Mouse (Mus musculus) liver, embryonic 16.5 days (tissue): Measurements from ENCODE around the gene Ankle1. TPM values are rescaled to one million over a fixed set of nuclear protein-coding genes. Genes with fewer than 3 reads are reported as not detected.

Experiments
- ATAC-seq: fragments of 200-750 bp; cut with Nextera tagmentation; 2 replicates; pipeline ENCODE4 v1.8.0; 2017; ENCODE audit warnings: low read depth, mild to moderate bottlenecking, moderate number of reproducible peaks, moderate library complexity
- H3K27ac ChIP-seq: fragments of 300-500 bp; sonication (generic); 2 replicates; pipeline ENCODE4 v1.5.1; 2014; ENCODE audit warnings: mild to moderate bottlenecking, low read length
- H3K27me3 ChIP-seq: fragments of 300-500 bp; sonication (generic); 2 replicates; pipeline ENCODE4 v1.6.1; 2014; ENCODE audit warnings: low read depth, low read length, mixed read lengths; ENCODE audit not compliant: control insufficient read depth, insufficient read depth
- H3K36me3 ChIP-seq: fragments of 300-500 bp; sonication (generic); 2 replicates; pipeline ENCODE4 v1.6.1; 2014; ENCODE audit warnings: mild to moderate bottlenecking; ENCODE audit not compliant: control insufficient read depth, insufficient read depth
- H3K4me1 ChIP-seq: fragments of 300-500 bp; sonication (generic); 2 replicates; pipeline ENCODE4 v1.6.1; 2014; ENCODE audit warnings: low read depth, low read length, mixed read lengths; ENCODE audit not compliant: control insufficient read depth
- H3K4me2 ChIP-seq: fragments of 300-500 bp; sonication (generic); 2 replicates; pipeline ENCODE4 v1.6.1; 2014; ENCODE audit warnings: low read depth, low read length, mixed read lengths
- H3K4me3 ChIP-seq: fragments of 300-500 bp; sonication (generic); 2 replicates; pipeline ENCODE4 v1.5.1; 2014; ENCODE audit warnings: low read depth, mild to moderate bottlenecking, low read length
- H3K9ac ChIP-seq: fragments of 300-500 bp; sonication (generic); 2 replicates; pipeline ENCODE4 v1.6.1; 2014; ENCODE audit warnings: low read depth, low read length
- H3K9me3 ChIP-seq: fragments of 300-500 bp; sonication (generic); replicated peaks from 2 replicates; pipeline ENCODE4 v1.6.1; 2016; ENCODE audit warnings: low read length; ENCODE audit not compliant: control insufficient read depth
- WGBS: fragments of 180-500 bp; shearing (Covaris S2); extraction: QIAGEN DNeasy Blood & Tissue Kit; methylation state at CpG from one replicate; pipeline ENCODE4 v1.1.7; 2014; ENCODE audit not compliant: insufficient replicate concordance; 5-methylcytosine and 5-hydroxymethylcytosine counted together
- polyA plus RNA-seq: library from polyadenylated mRNA; unstranded; fragments of >200 nt; fragmentation: Nextera tagmentation; extraction: Ambion mirVana; gene quantifications from 2 replicates; pipeline ENCODE4 v1.2.1, GENCODE M21; 2015

The Ankle1 gene
- polyA plus RNA-seq, 1 experiment from 2014 or later = 48.1 TPM

- no peak for ATAC-seq
- Histone ChIP-seq H3K4me1 (peaks cover 14% of the 10 kb centered on the region), H3K36me3 (no peaks in the 10 kb centered on the region), H3K9ac (no peak overlapping the region), H3K4me2 (peak overlapping the region; percentile 24), H3K27ac (no peak overlapping the region), H3K9me3 (no peaks in the 10 kb centered on the region), H3K4me3 (peak overlapping the region; percentile 25; the same call in 1 of the 2 replicates), H3K27me3 (no peaks in the 10 kb centered on the region)
- WGBS = 6% methylated on average over 3 of the region's 3 CpGs
These were observed 12.9 kb upstream of the Ankle1 start for GRCm38 (mm10) chr8:71392871-71393270.

GRCm38 (mm10) chr8:71394481-71394880, 11.3 kb upstream of the Ankle1 start:
- Histone ChIP-seq H3K9me3 (no peaks in the 10 kb centered on the region), H3K27ac (no peak overlapping the region), H3K27me3 (no peaks in the 10 kb centered on the region), H3K4me2 (no peak overlapping the region), H3K9ac (no peak overlapping the region), H3K36me3 (peaks cover 7% of the 10 kb centered on the region; the same call in 1 of the 2 replicates), H3K4me1 (peaks cover 14% of the 10 kb centered on the region), H3K4me3 (no peak overlapping the region)
- ATAC-seq = no peak
- WGBS = 66% methylated on average over 7 of the region's 7 CpGs

- ATAC-seq = no peak
- Histone ChIP-seq H3K4me2 (no peak overlapping the region), H3K9me3 (no peaks in the 10 kb centered on the region), H3K9ac (no peak overlapping the region), H3K36me3 (peaks cover 8% of the 10 kb centered on the region; the same call in 1 of the 2 replicates), H3K27ac (no peak overlapping the region), H3K4me1 (peaks cover 14% of the 10 kb centered on the region), H3K4me3 (no peak overlapping the region), H3K27me3 (no peaks in the 10 kb centered on the region)
- 65% methylated on average over 10 of the region's 10 CpGs for WGBS
These were observed 10.7 kb upstream of the Ankle1 start for GRCm38 (mm10) chr8:71395071-71395470.

GRCm38 (mm10) chr8:71395629-71396028, 10.2 kb upstream of the Ankle1 start, which contains the start of gene Ushbp1:
Gene Ushbp1, minus strand, starts transcription at chr8:71395802.
- Histone ChIP-seq H3K4me1 (peaks cover 14% of the 10 kb centered on the region), H3K36me3 (peaks cover 8% of the 10 kb centered on the region; the same call in 1 of the 2 replicates), H3K27me3 (no peaks in the 10 kb centered on the region), H3K4me3 (peak within 1 kb of the TSS; percentile 85), H3K9ac (no peak within 1 kb of the TSS), H3K9me3 (no peaks in the 10 kb centered on the region), H3K4me2 (peak within 1 kb of the TSS; percentile 85), H3K27ac (peak within 1 kb of the TSS; percentile 42)
- ATAC-seq = no peak
- 61% methylated on average over 9 of the region's 9 CpGs for WGBS

DNA sequence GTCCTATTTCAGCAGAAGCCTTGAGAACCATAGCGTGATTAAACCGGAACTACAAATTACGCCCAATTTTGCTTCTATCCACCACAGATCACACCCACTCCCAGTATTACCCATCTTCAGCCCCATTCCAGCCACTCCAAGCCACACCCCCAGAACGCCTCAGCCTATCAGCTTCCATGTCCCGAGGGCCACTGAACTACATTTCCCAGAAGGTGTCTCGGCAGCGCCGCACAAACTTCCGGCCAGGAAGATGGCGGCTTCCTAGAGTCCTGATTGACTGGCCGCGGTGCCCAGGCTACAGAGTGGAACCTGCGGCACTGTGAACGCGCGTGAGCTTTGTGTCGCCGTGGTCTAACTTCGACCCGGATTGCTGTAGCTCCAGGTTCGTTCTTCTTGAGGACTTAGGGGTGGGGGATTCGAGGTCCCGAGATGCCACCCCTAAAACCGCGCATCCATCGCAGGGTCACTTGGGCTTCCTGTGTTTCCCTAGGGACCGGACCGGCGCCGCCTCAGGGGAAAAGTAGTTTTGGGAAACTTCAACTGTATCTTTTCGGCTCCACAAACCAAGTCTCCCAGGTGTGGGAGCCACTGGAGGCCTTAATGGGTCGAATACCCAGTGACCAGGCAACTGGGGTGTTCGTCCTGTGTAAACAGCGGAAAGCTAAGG, 9.0 kb upstream of the Ankle1 start, which contains the start of gene Babam1:
Gene Babam1, plus strand, starts transcription at position 223 of the 667 bp plus-strand sequence.
- Histone ChIP-seq H3K4me3 (peak within 1 kb of the TSS; percentile 85), H3K27ac (peak within 1 kb of the TSS; percentile 42), H3K9me3 (no peaks in the 10 kb centered on the region), H3K4me2 (peak within 1 kb of the TSS; percentile 85), H3K4me1 (peaks cover 14% of the 10 kb centered on the region), H3K36me3 (peaks cover 8% of the 10 kb centered on the region; the same call in 1 of the 2 replicates), H3K9ac (peak within 1 kb of the TSS; percentile 81), H3K27me3 (no peaks in the 10 kb centered on the region)
- peak; percentile 97 for ATAC-seq
- WGBS = under 1% methylated on average over 34 of the region's 34 CpGs

GRCm38 (mm10) chr8:71397701-71398100, 8.1 kb upstream of the Ankle1 start:
- Histone ChIP-seq H3K9ac (peak overlapping the region; percentile 81), H3K27ac (no peak overlapping the region), H3K36me3 (peaks cover 8% of the 10 kb centered on the region; the same call in 1 of the 2 replicates), H3K4me3 (peak overlapping the region; percentile 85), H3K9me3 (no peaks in the 10 kb centered on the region), H3K27me3 (no peaks in the 10 kb centered on the region), H3K4me1 (peaks cover 14% of the 10 kb centered on the region), H3K4me2 (peak overlapping the region; percentile 85)
- no peak for ATAC-seq
- 69% methylated on average over 12 of the region's 12 CpGs for WGBS

DNA sequence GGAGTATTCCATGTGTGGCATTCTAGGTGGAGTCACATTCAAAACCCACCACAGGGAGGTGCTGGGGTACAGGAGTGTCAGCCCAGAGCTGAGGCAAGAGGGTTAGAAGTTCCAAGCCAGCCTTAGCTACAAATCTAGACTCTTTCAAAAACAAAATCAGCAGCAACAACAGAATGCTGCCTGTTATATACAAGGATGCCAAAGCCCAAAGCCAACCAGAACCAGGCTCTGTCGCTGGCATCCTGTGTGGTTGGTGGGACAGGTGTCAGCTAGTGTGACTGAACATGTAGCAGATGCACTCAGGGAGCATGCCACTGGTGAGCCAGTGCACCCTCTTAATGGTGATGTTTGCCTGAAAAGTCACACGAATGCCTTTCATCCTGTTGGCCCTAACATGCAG, 5.0 kb upstream of the Ankle1 start:
- 74% methylated on average over 2 of the region's 2 CpGs for WGBS
- ATAC-seq = no peak
- no peak overlapping the region for H3K27ac ChIP-seq
- H3K36me3 ChIP-seq = peaks cover 8% of the 10 kb centered on the region; the same call in 1 of the 2 replicates
- H3K27me3 ChIP-seq = no peaks in the 10 kb centered on the region
- no peaks in the 10 kb centered on the region for H3K9me3 ChIP-seq
- H3K4me1 ChIP-seq = peaks cover 23% of the 10 kb centered on the region
- H3K9ac ChIP-seq = no peak overlapping the region
- no peak overlapping the region for H3K4me2 ChIP-seq
- no peak overlapping the region for H3K4me3 ChIP-seq

DNA sequence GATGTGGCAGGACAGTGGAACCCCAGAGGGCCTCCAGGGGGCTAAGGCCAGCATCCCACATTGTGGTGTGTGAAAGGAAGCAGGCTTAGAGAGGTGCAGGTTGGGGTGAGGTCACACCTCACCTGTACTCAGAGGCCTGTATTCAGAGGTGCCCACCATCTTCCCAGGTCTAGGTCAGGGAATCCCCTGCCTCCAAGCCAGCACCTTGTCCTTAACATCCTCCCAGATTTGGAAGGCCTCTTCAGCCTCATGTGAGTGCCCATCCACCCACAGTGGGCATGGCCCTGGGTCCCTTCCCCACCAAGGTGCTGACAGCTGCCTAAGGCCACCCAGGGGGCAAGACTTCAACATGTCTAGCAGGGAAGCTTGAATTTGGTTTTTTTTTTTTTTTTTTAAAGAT, 4.4 kb upstream of the Ankle1 start:
- Histone ChIP-seq H3K4me2 (no peak overlapping the region), H3K4me3 (no peak overlapping the region), H3K4me1 (peaks cover 18% of the 10 kb centered on the region), H3K9me3 (no peaks in the 10 kb centered on the region), H3K27ac (no peak overlapping the region), H3K9ac (no peak overlapping the region), H3K36me3 (peaks cover 8% of the 10 kb centered on the region; the same call in 1 of the 2 replicates), H3K27me3 (no peaks in the 10 kb centered on the region)
- ATAC-seq = no peak

DNA sequence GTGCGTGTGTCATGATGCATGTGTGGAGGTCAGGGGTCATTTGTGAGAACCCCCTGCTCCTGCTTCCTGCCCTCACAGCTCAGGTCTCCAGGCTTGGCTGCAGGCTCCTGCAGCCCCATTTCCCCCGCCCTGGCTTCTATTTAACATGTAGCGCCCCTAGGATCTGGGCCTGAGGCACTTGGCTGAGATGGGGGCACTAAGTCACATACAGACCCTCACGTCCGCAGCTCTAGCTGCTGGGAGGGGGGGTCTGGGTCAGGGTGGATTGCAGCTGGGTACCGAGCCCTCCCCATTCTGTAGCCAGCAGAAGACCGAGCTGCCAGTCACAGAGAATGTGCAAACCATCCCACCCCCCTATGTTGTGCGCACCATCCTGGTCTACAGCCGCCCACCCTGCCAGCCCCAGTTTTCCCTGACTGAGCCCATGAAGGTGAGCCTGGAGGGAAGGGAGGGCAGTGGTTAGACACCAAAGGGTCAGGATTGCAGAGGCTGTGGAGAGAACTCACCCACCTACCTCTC, 3.3 kb upstream of the Ankle1 start:
- no peaks in the 10 kb centered on the region for H3K9me3 ChIP-seq
- peaks cover 24% of the 10 kb centered on the region for H3K4me1 ChIP-seq
- ATAC-seq = no peak
- WGBS = 83% methylated on average over 9 of the region's 9 CpGs
- H3K9ac ChIP-seq = no peak overlapping the region
- no peak overlapping the region for H3K4me2 ChIP-seq
- no peaks in the 10 kb centered on the region for H3K27me3 ChIP-seq
- H3K4me3 ChIP-seq = no peak overlapping the region
- no peak overlapping the region for H3K27ac ChIP-seq
- peaks cover 14% of the 10 kb centered on the region for H3K36me3 ChIP-seq
